In the genomic region with DNA sequence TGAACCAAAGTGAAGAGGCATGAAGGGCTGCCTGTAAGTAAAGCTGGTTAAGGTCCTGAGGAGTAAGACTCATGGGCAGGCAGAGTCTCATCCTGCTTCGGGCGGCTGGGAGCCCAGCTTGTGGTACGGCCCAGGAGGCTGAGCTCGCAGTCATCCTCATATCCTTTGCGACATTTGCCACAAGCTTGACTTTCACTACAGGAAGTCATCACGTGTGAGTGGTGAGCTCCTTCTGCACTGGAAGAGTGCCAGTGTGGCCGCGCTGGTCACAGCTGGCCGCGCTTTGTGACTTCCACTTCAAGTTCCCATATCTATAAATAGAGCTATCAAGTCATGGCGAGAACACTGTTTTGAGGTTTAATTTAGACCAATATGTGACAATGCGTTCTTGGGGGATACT, we compare ENCODE assay signal across 8 mouse cellular contexts. TPM values are rescaled to one million over a fixed set of nuclear protein-coding genes. Genes with fewer than 3 reads are reported as not detected.
DNase-seq lines count a peak whose midpoint lies in the region; ATAC-seq and TF ChIP-seq lines count a peak whose summit lies in the region.

No protein-coding gene starts in this region.

- ATAC-seq in hindbrain, embryonic 14.5 days (ENCODE audit: low FRiP score): no peak
- ATAC-seq in hindbrain, embryonic 13.5 days (ENCODE audit: low FRiP score): no peak
- 0 out of 2 replicates have a peak, but pooled peaks have one; percentile 25 for ATAC-seq in heart, embryonic 13.5 days (ENCODE audit: extremely low read depth, insufficient number of reproducible peaks, low FRiP score, low TSS enrichment)
- no peak for ATAC-seq in midbrain, embryonic 16.5 days
- ATAC-seq in forebrain, embryonic 12.5 days (ENCODE audit: low FRiP score): no peak

- peak; percentile 25 for DNase-seq in hindbrain, embryonic 14.5 days (ENCODE audit: low spot score)
- DNase-seq in CH12.LX (ENCODE audit: extremely low read depth): peak; percentile 74
- DNase-seq in lung, adult 18-20 months: peak; percentile 72 to 73
- peak; percentile 33 to 44 for DNase-seq in spleen, postnatal 14 days (ENCODE audit: low spot score in 2 of 2)

- H3K27ac ChIP-seq in hindbrain, embryonic 14.5 days: no peak overlapping the region
- H3K27ac ChIP-seq in hindbrain, embryonic 13.5 days: no peak overlapping the region
- H3K27ac ChIP-seq in CH12.LX (ENCODE audit: insufficient read depth, low read depth): no peak overlapping the region
- H3K27ac ChIP-seq in heart, embryonic 13.5 days (replicated peaks): peak overlapping the region; percentile 37; the same call in 1 of the 2 replicates
- H3K27ac ChIP-seq in midbrain, embryonic 16.5 days (ENCODE audit: low read length): no peak overlapping the region
- H3K27ac ChIP-seq in forebrain, embryonic 12.5 days: no peak overlapping the region

- dilution Hi-C loops in CH12.LX (cut with MboI; ENCODE audit: extremely low pct_ligation_motif_present, extremely low pct_unique_long_range_greater_than_20kb, low sequenced_read_pairs): no loop called here

- no peaks in the 10 kb centered on the region for H3K9me3 ChIP-seq in hindbrain, embryonic 14.5 days (ENCODE audit: control insufficient read depth, low read length)
- no peaks in the 10 kb centered on the region for H3K9me3 ChIP-seq in hindbrain, embryonic 13.5 days
- no peaks in the 10 kb centered on the region for H3K9me3 ChIP-seq in CH12.LX (replicated peaks; ENCODE audit: low read length)
- H3K9me3 ChIP-seq in heart, embryonic 13.5 days: no peaks in the 10 kb centered on the region
- H3K9me3 ChIP-seq in midbrain, embryonic 16.5 days (replicated peaks; ENCODE audit: control insufficient read depth, low read length, poor library complexity, severe bottlenecking): no peaks in the 10 kb centered on the region
- no peaks in the 10 kb centered on the region for H3K9me3 ChIP-seq in forebrain, embryonic 12.5 days

- no peak overlapping the region for H3K4me2 ChIP-seq in hindbrain, embryonic 14.5 days (replicated peaks)
- H3K4me2 ChIP-seq in hindbrain, embryonic 13.5 days: no peak overlapping the region
- H3K4me2 ChIP-seq in CH12.LX (ENCODE audit: insufficient read depth, low read depth, poor library complexity, severe bottlenecking): peak overlapping the region; percentile 12; the same call in 1 of the 2 replicates
- H3K4me2 ChIP-seq in heart, embryonic 13.5 days: peak overlapping the region; percentile 30
- no peak overlapping the region for H3K4me2 ChIP-seq in midbrain, embryonic 16.5 days (ENCODE audit: low read length)
- no peak overlapping the region for H3K4me2 ChIP-seq in forebrain, embryonic 12.5 days

- TF ChIP-seq CTCF in CH12.LX (conservative IDR thresholded peaks at IDR 0.05 in 1 of 2, IDR thresholded peaks at IDR 0.05 in 1 of 2; ENCODE audit: low read depth in 2 of 2, low read length in 2 of 2): no peak

- H3K4me1 ChIP-seq in hindbrain, embryonic 14.5 days (replicated peaks; ENCODE audit: control insufficient read depth, insufficient read depth, low read length): 0 out of 2 replicates have a peak, but pooled peaks cover 8% of the 10 kb centered on the region
- H3K4me1 ChIP-seq in hindbrain, embryonic 13.5 days (replicated peaks): peaks cover 25% of the 10 kb centered on the region
- H3K4me1 ChIP-seq in CH12.LX (ENCODE audit: control insufficient read depth in 1 of 2, insufficient read depth in 2 of 2): peaks cover 6 to 28% of the 10 kb centered on the region in 2 experiments
- peaks cover 35% of the 10 kb centered on the region for H3K4me1 ChIP-seq in heart, embryonic 13.5 days
- H3K4me1 ChIP-seq in midbrain, embryonic 16.5 days (ENCODE audit: control insufficient read depth, insufficient read depth, low read length): no peaks in the 10 kb centered on the region
- peaks cover 17% of the 10 kb centered on the region for H3K4me1 ChIP-seq in forebrain, embryonic 12.5 days

- no peaks in the 10 kb centered on the region for H3K79me2 ChIP-seq in CH12.LX (replicated peaks; ENCODE audit: control insufficient read depth, extremely low read depth, insufficient read depth, poor library complexity, severe bottlenecking)

- peak; percentile 52 for TF ChIP-seq EP300 in CH12.LX (IDR thresholded peaks at IDR 0.05; ENCODE audit: low read length)

- H3K9ac ChIP-seq in hindbrain, embryonic 14.5 days: no peak overlapping the region
- H3K9ac ChIP-seq in hindbrain, embryonic 13.5 days: no peak overlapping the region
- H3K9ac ChIP-seq in CH12.LX (ENCODE audit: insufficient read depth, low read depth): no peak overlapping the region
- no peak overlapping the region for H3K9ac ChIP-seq in heart, embryonic 13.5 days
- no peak overlapping the region for H3K9ac ChIP-seq in midbrain, embryonic 16.5 days (ENCODE audit: low read depth, low read length)
- no peak overlapping the region for H3K9ac ChIP-seq in forebrain, embryonic 12.5 days

- H3K36me3 ChIP-seq in hindbrain, embryonic 14.5 days (replicated peaks; ENCODE audit: control insufficient read depth, insufficient read depth): no peaks in the 10 kb centered on the region; the same call in 1 of the 2 replicates
- H3K36me3 ChIP-seq in hindbrain, embryonic 13.5 days: no peaks in the 10 kb centered on the region
- H3K36me3 ChIP-seq in CH12.LX (replicated peaks in 1 of 2; ENCODE audit: control insufficient read depth in 1 of 2, insufficient read depth in 1 of 2, low read length in 1 of 2): no peaks in the 10 kb centered on the region
- no peaks in the 10 kb centered on the region for H3K36me3 ChIP-seq in heart, embryonic 13.5 days
- no peaks in the 10 kb centered on the region for H3K36me3 ChIP-seq in midbrain, embryonic 16.5 days (ENCODE audit: control insufficient read depth, insufficient read depth, low read length)
- H3K36me3 ChIP-seq in forebrain, embryonic 12.5 days (replicated peaks): peaks cover under 1% of the 10 kb centered on the region

- no peak for TF ChIP-seq POLR2A in CH12.LX (IDR thresholded peaks at IDR 0.05; ENCODE audit: low read depth, low read length)

- H3K27me3 ChIP-seq in hindbrain, embryonic 14.5 days (ENCODE audit: control insufficient read depth, insufficient read depth, low read length): no peaks in the 10 kb centered on the region
- no peaks in the 10 kb centered on the region for H3K27me3 ChIP-seq in hindbrain, embryonic 13.5 days
- H3K27me3 ChIP-seq in CH12.LX (replicated peaks): peaks cover 5% of the 10 kb centered on the region
- peaks cover 3% of the 10 kb centered on the region; the same call in 1 of the 2 replicates for H3K27me3 ChIP-seq in heart, embryonic 13.5 days (replicated peaks)
- no peaks in the 10 kb centered on the region for H3K27me3 ChIP-seq in midbrain, embryonic 16.5 days (ENCODE audit: control insufficient read depth, insufficient read depth, low read depth, low read length)
- H3K27me3 ChIP-seq in forebrain, embryonic 12.5 days: no peaks in the 10 kb centered on the region

- no peak for TF ChIP-seq RAD21 in CH12.LX (IDR thresholded peaks at IDR 0.05; ENCODE audit: low read depth, low read length)

- 65% methylated on average over 12 of the region's 12 CpGs for WGBS in hindbrain, embryonic 14.5 days
- 82% methylated on average over 12 of the region's 12 CpGs for WGBS in hindbrain, embryonic 13.5 days
- 37% methylated on average over 12 of the region's 12 CpGs for WGBS in heart, embryonic 13.5 days
- WGBS in midbrain, embryonic 16.5 days: 81% methylated on average over 12 of the region's 12 CpGs
- WGBS in forebrain, embryonic 12.5 days: 96% methylated on average over 12 of the region's 12 CpGs

- H3K4me3 ChIP-seq in hindbrain, embryonic 14.5 days (replicated peaks; ENCODE audit: low read length): no peak overlapping the region
- no peak overlapping the region for H3K4me3 ChIP-seq in hindbrain, embryonic 13.5 days
- H3K4me3 ChIP-seq in CH12.LX (replicated peaks in 1 of 3; ENCODE audit: low read depth in 2 of 3, low read length in 2 of 3, poor library complexity in 1 of 3): no peak overlapping the region
- no peak overlapping the region for H3K4me3 ChIP-seq in heart, embryonic 13.5 days
- no peak overlapping the region for H3K4me3 ChIP-seq in midbrain, embryonic 16.5 days (ENCODE audit: low read depth, low read length)
- no peak overlapping the region for H3K4me3 ChIP-seq in forebrain, embryonic 12.5 days (replicated peaks)

- in situ Hi-C loops in CH12.LX (cut with MboI; ENCODE audit: low pct_ligation_motif_present, low pct_unique_long_range_greater_than_20kb, low sequenced_read_pairs): no loop called here

TF ChIP-seq in CH12.LX, 34 proteins besides CTCF, POLR2A, EP300 and RAD21 (continues in another document):
- TF ChIP-seq IRF4 (IDR thresholded peaks at IDR 0.05; ENCODE audit: low read depth, low read length) (peak; percentile 67; the same call in 1 of the 2 replicates), JUND (conservative IDR thresholded peaks at IDR 0.05; ENCODE audit: low read depth, low read length) (no peak), CHD1 (IDR thresholded peaks at IDR 0.05; ENCODE audit: low read depth, low read length) (no peak), MAX (IDR thresholded peaks at IDR 0.05; ENCODE audit: low read length) (0 out of 2 replicates have a peak, but pooled peaks have one; percentile 19), SIN3A (IDR thresholded peaks at IDR 0.05; ENCODE audit: low read length) (no peak), CHD2 (IDR thresholded peaks at IDR 0.05; ENCODE audit: low read length) (no peak), ZC3H11A (IDR thresholded peaks at IDR 0.05; ENCODE audit: low read depth, low read length) (no peak), NELFE (IDR thresholded peaks at IDR 0.05; ENCODE audit: low read depth, low read length) (no peak), HCFC1 (IDR thresholded peaks at IDR 0.05; ENCODE audit: low read depth, low read length) (no peak), USF2 (conservative IDR thresholded peaks at IDR 0.05; ENCODE audit: low read depth, low read length) (no peak), TCF12 (IDR thresholded peaks at IDR 0.05; ENCODE audit: low read depth, low read length) (peak; percentile 56), JUN (IDR thresholded peaks at IDR 0.05; ENCODE audit: insufficient read depth, low read depth, low read length) (no peak), TBP (conservative IDR thresholded peaks at IDR 0.05; ENCODE audit: low read depth, low read length) (no peak), MAFK (IDR thresholded peaks at IDR 0.05; ENCODE audit: insufficient replicate concordance, low read length) (0 out of 2 replicates have a peak, but pooled peaks have one; percentile 49), RCOR1 (conservative IDR thresholded peaks at IDR 0.05; ENCODE audit: low read depth, low read length) (no peak; the same call in 1 of the 2 replicates)

RNA-seq across cellular contexts. Expression of a gene that starts 18.7 kb away (rescaled TPM):
- polyA plus RNA-seq in hindbrain, embryonic 14.5 days (2014; fragmentation: Nextera tagmentation; extraction: Ambion mirVana): 23.0 and 25.1 TPM in 2 replicates
- polyA plus RNA-seq in hindbrain, embryonic 13.5 days (2015; fragmentation: Nextera tagmentation; extraction: Ambion mirVana): 25.1 and 25.9 TPM in 2 replicates
- 0.04 TPM in 1 of 2 replicates, not detected in the other for total RNA-seq in CH12.LX (2012; rRNA removed)
- not detected in 2 replicates for total RNA-seq in CH12.LX (2014; rRNA removed)
- 0.07 TPM in 1 of 2 replicates, not detected in the other for polyA plus RNA-seq in CH12.LX (2012; ENCODE audit: insufficient read length, low read depth)
- not detected in 2 replicates for polyA plus RNA-seq in heart, embryonic 13.5 days (2015; fragmentation: Nextera tagmentation; extraction: Ambion mirVana)
- polyA plus RNA-seq in midbrain, embryonic 16.5 days (2015; fragmentation: Nextera tagmentation; extraction: Ambion mirVana): 12.6 and 13.9 TPM in 2 replicates
- polyA plus RNA-seq in forebrain, embryonic 12.5 days (2016; fragmentation: Nextera tagmentation; extraction: Ambion mirVana): 24.8 and 26.5 TPM in 2 replicates

Comparison
In these comparisons a context has a peak if more than half of its experiments do, and no peak if none do; other contexts are left out.
1. H3K4me2 ChIP-seq: peak in CH12.LX (single experiment) and heart, embryonic 13.5 days (single experiment); none in hindbrain, embryonic 14.5 days (single experiment), hindbrain, embryonic 13.5 days (single experiment), midbrain, embryonic 16.5 days (single experiment) and forebrain, embryonic 12.5 days (single experiment).
2. RNA of a gene that starts 18.7 kb away (polyA plus RNA-seq): 24.8 to 26.5 TPM in forebrain, embryonic 12.5 days, 25.1 to 25.9 TPM in hindbrain, embryonic 13.5 days, 23.0 to 25.1 TPM in hindbrain, embryonic 14.5 days and 12.6 to 13.9 TPM in midbrain, embryonic 16.5 days; not detected in heart, embryonic 13.5 days and 0.07 TPM in CH12.LX; every median in the first group is over 10 times any median in the second.
3. Peak in every context shown above with its lines, with median percentiles within 50 percentile points of each other: DNase-seq.